Mouse (Mus musculus): ENCODE measurements at regions not wholly inside any gene's neighbourhood (a gene's known extent, or its start where the extent isn't known, plus 50 kb on each side); places are given as distances from the start of the nearest gene placed in this dataset.

DNA sequence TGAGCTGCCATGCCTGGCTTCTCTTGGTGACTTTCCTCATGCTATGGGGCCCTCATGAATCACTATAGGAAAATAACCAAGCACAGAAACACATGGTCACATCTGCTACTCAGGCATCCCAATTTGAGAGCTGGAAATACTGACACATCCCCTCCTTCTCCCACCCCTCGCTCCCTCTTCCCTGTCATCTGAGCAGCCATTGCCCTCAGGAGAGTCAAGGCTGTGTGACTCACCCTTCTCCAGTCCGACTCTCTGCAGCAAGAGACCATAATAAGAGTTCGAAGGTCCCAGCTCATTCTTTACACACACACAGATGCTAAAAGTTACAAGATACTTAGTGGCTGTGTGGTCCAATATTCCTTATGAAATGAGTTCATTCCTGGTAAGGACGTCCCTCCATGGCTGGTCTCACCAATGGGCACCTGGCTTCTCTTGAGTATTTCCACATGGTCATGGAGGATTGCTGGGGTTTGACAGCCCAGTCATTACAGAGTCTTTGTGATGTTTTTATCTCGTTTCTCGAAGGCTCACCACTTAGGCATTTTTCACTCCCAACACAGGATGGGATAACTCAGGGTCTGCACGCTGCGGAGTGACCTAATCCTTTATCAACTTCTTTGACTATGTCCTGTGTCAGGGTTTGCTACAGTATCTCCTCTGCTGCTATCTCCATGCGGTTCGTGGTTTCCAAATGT, 74.8 kb upstream of the Lnx1 start:
- intact Hi-C loops (cut with DNase I) = no loop called here
- no peak for DNase-seq

- intact Hi-C loops (cut with DNase I) = no loop called here
- DNase-seq = no peak
Measured at GRCm38 (mm10) chr5:74776081-74776480, 73.4 kb upstream of the Lnx1 start.

DNA sequence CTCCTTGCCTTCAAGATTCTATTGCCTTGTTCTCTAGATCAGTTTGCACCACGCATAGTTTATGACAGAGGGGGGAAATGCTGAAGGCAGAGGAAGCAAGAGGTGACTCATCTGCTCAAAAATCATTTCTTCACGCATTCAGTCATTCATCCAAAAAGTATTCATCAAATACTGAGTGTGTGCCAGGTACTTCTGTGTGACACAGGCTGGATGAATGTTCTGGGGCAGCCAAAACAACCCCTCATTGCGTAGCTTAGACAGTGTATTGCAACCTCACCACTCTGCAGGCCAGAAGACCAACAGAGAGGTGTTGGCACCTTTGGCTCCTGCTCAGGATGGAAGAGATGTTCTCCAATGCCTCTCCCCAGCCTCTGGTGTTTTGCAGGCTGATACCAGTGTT, 72.9 kb upstream of the Lnx1 start:
- intact Hi-C loops (cut with DNase I) = no loop called here
- no peak for DNase-seq

DNA sequence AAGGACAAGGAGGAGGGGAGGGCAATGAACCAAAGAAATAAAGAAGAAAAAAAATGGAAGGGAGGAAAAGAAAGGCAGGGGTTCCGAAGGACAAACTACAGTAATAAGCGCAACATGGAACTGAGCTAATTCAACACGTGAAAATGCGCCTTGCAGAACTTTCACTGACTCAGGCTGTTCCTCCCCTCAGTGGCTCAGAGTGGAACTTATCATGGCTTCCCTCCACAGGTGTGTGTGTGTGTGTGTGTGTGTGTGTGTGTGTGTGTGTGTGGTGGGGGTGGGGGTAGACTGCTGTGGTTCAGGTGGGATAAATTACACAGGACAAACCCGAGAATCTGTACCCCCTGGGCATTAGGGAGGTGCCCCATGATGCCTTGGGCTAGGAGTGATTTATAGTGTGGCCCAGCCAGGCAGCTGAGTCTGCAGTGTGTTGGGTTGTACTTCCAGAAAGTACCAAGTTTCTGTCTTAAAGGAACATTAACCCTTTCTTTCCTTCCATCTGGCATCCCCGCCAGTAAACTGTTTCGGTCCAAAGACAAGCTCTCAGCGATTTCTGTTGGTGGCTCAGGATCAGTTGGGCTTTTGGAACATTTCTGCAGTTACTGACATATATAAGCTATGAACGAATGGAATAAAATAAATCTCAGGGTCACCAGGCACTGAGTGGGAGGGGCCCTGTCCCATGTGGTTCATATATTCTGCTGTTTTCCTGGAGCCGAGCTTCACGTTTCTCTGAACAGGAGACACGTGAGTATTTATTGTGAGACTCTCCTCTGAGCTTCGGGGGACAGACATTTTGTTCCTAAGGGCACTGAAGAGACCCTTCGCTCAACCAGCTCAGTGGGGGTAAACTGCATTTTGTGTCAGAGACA, 71.1 kb upstream of the Lnx1 start:
- intact Hi-C loops (cut with DNase I) = no loop called here
- no peak for DNase-seq

DNA sequence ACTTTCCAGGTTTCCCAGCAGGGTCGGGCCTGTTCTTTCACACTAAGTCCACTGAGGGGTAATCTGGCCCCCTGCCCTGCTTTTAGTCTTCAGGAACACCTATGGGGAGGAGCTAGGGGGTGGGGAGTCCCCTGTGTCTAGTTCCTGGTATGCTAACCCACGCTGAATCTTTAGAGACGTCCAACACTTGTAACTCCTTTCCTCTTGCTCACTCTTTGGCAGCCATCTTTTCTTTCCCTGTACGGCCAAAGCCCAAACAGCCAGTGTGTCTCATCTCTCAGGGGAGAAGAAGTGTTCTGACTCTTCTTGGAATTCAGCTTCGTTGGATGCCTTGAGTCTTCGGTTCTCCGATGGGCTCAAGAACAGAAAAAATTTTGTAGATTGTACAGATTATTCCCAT, 68.4 kb upstream of the Lnx1 start:
- no peak for DNase-seq
- intact Hi-C loops (cut with DNase I) = no loop called here

GRCm38 (mm10) chr5:74769023-74769422, 66.3 kb upstream of the Lnx1 start:
- no peak for DNase-seq
- intact Hi-C loops (cut with DNase I) = no loop called here

GRCm38 (mm10) chr5:74767993-74768392, 65.3 kb upstream of the Lnx1 start:
- DNase-seq = no peak
- intact Hi-C loops (cut with DNase I) = no loop called here

- intact Hi-C loops (cut with DNase I) = no loop called here
- DNase-seq = no peak
Measured at GRCm38 (mm10) chr5:74766211-74766610, 63.5 kb upstream of the Lnx1 start.

DNA sequence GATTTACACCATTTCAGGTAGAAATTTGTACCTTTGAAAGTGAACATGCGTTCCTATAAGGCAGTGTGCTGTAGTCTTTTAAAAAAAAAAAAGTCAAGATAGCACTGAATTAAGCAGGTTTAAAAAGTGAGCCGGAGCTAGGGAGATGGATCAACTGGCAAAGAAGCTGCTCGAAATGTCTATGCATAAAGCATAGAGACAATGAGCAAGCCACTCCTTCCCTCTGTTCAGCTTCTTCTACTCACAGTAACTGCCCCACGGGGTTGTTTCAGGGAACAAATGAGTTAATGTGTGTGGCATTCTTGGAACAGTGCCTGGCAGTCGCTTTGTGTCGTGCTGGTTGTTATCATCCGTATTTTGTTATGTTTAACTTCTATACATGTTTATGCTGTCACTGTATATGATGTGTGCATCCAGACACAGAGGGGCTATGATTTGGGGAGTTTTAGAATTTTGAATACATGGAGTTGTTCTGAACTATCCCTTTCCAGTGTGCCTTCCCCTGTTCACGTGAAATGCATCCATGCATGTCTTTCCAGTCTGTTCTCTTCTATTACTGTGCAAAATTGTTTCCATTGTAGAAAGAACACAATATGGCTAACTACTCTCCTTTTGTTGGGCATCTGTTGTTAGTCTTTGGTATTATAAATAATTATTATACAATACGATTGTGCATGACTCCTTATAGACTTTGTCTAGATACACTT, 62.5 kb upstream of the Lnx1 start:
- DNase-seq = no peak
- intact Hi-C loops (cut with DNase I) = no loop called here

GRCm38 (mm10) chr5:74757557-74757956, 54.8 kb upstream of the Lnx1 start:
- DNase-seq = no peak
- intact Hi-C loops (cut with DNase I) = no loop called here

- no peak for DNase-seq
- intact Hi-C loops (cut with DNase I) = no loop called here
Measured at GRCm38 (mm10) chr5:74752961-74753360, 50.2 kb upstream of the Lnx1 start.
